In genomic region chr2:155404635-155405034, GRCm38 (mm10) we compare ENCODE assay signal across 21 mouse cellular contexts. TPM values are rescaled to one million over a fixed set of nuclear protein-coding genes. Genes with fewer than 3 reads are reported as not detected.
DNase-seq lines count a peak whose midpoint lies in the region; ATAC-seq and TF ChIP-seq lines count a peak whose summit lies in the region.
"Had no signal": no experiment of that assay in that cellular context is flagged by ENCODE, and none has a peak within 500 bp of the region (broad histone marks: within the 10 kb centered on the region; RNA-seq: fewer than 3 reads in every experiment).

No protein-coding gene starts in this region.

- no peak for TF ChIP-seq POLR2A in MEL (IDR thresholded peaks at IDR 0.05; ENCODE audit: control insufficient read depth in 1 of 2, insufficient read depth in 1 of 2, low read depth in 1 of 2, low read length in 2 of 2, poor library complexity in 1 of 2)

- no peak overlapping the region for H3K4me2 ChIP-seq in midbrain, embryonic 11.5 days
- H3K4me2 ChIP-seq in midbrain, embryonic 13.5 days (replicated peaks), result no peak overlapping the region
- H3K4me2 ChIP-seq: heart, embryonic 12.5 days; hindbrain, embryonic 13.5 days; limb, embryonic 12.5 days; liver, embryonic 12.5 days; lung, embryonic 14.5 days; neural tube, embryonic 13.5 days had no signal

- no peak overlapping the region for H3K9ac ChIP-seq in midbrain, embryonic 11.5 days (ENCODE audit: low read length)
- no peak overlapping the region for H3K9ac ChIP-seq in midbrain, embryonic 13.5 days (replicated peaks)
- no peak overlapping the region for H3K9ac ChIP-seq in MEL (ENCODE audit: control insufficient read depth, low read depth, low read length, poor library complexity, severe bottlenecking)
- H3K9ac ChIP-seq: forebrain, postnatal 0 days; heart, embryonic 12.5 days; hindbrain, embryonic 13.5 days; limb, embryonic 12.5 days; liver, embryonic 12.5 days; lung, embryonic 14.5 days; neural tube, embryonic 13.5 days had no signal

- 0 out of 4 replicates have a peak, but pooled peaks of 1 of the 2 experiments have one; percentile 32 for TF ChIP-seq EP300 in MEL (IDR thresholded peaks at IDR 0.05; ENCODE audit: low read depth in 1 of 2, low read length in 2 of 2)

- 97% methylated on average over 1 of the region's 1 CpGs for WGBS in midbrain, embryonic 11.5 days
- WGBS in midbrain, embryonic 13.5 days, result 97% methylated on average over 1 of the region's 1 CpGs
- WGBS in macrophage (ENCODE audit: missing documents), result 0% methylated on average over 1 of the region's 1 CpGs

- H3K4me1 ChIP-seq in midbrain, embryonic 11.5 days (ENCODE audit: control insufficient read depth, insufficient read depth, low read length), result no peaks in the 10 kb centered on the region
- no peaks in the 10 kb centered on the region for H3K4me1 ChIP-seq in midbrain, embryonic 13.5 days (replicated peaks)
- peaks cover 0 to 15% of the 10 kb centered on the region in 2 experiments; a peak in 3 of 4 replicates for H3K4me1 ChIP-seq in MEL (ENCODE audit: control insufficient read depth in 1 of 2, insufficient read depth in 2 of 2, low read length in 2 of 2)
- H3K4me1 ChIP-seq: forebrain, embryonic 10.5 days; heart, embryonic 12.5 days; hindbrain, embryonic 13.5 days; limb, embryonic 12.5 days; liver, embryonic 12.5 days; midbrain, embryonic 10.5 days; neural tube, embryonic 13.5 days had no signal

- no peak overlapping the region for H3K27ac ChIP-seq in midbrain, embryonic 11.5 days (ENCODE audit: low read depth, low read length)
- no peak overlapping the region for H3K27ac ChIP-seq in midbrain, embryonic 13.5 days
- H3K27ac ChIP-seq in MEL (ENCODE audit: control insufficient read depth, low read depth, low read length) (no peak overlapping the region; the same call in 1 of the 2 replicates), macrophage (peak overlapping the region; percentile 99)
- H3K27ac ChIP-seq: forebrain, embryonic 10.5 days; hindbrain, embryonic 13.5 days; limb, embryonic 12.5 days; liver, embryonic 12.5 days; midbrain, embryonic 10.5 days; neural tube, embryonic 13.5 days had no signal

- H3K79me2 ChIP-seq in MEL (ENCODE audit: control insufficient read depth, insufficient read depth, low read length, poor library complexity) (no peaks in the 10 kb centered on the region), macrophage (ENCODE audit: inconsistent target) (peaks cover 10% of the 10 kb centered on the region; the same call in 1 of the 2 replicates)

- no peak for TF ChIP-seq CTCF in MEL (IDR thresholded peaks at IDR 0.05 in 2 of 3, conservative IDR thresholded peaks at IDR 0.05 in 1 of 3; ENCODE audit: control insufficient read depth in 1 of 3, insufficient read depth in 1 of 3, low read depth in 2 of 3, low read length in 3 of 3, poor library complexity in 1 of 3, severe bottlenecking in 1 of 3)

- peaks cover 19% of the 10 kb centered on the region for H3K36me3 ChIP-seq in midbrain, embryonic 11.5 days (ENCODE audit: control insufficient read depth, insufficient read depth, low read length)
- H3K36me3 ChIP-seq in midbrain, embryonic 13.5 days, result peaks cover 58% of the 10 kb centered on the region
- H3K36me3 ChIP-seq in MEL (ENCODE audit: control insufficient read depth in 1 of 2, insufficient read depth in 2 of 2, low read length in 2 of 2) (peaks cover 2 to 8% of the 10 kb centered on the region in 2 experiments), macrophage (ENCODE audit: inconsistent target) (peaks cover 24% of the 10 kb centered on the region)

- no peak for TF ChIP-seq RAD21 in MEL (IDR thresholded peaks at IDR 0.05; ENCODE audit: low read depth, low read length)

- no peak overlapping the region for H3K4me3 ChIP-seq in midbrain, embryonic 11.5 days (ENCODE audit: low read depth, low read length)
- no peak overlapping the region for H3K4me3 ChIP-seq in midbrain, embryonic 13.5 days (replicated peaks)
- H3K4me3 ChIP-seq in MEL (ENCODE audit: control insufficient read depth in 1 of 2, insufficient read depth in 1 of 2, low read depth in 2 of 2, low read length in 2 of 2), result no peak overlapping the region
- H3K4me3 ChIP-seq in macrophage (ENCODE audit: inconsistent target), result no peak overlapping the region
- H3K4me3 ChIP-seq: forebrain, embryonic 10.5 days; heart, embryonic 12.5 days; hindbrain, embryonic 13.5 days; limb, embryonic 12.5 days; liver, embryonic 12.5 days; midbrain, embryonic 10.5 days; neural tube, embryonic 13.5 days had no signal

- H3K9me3 ChIP-seq in midbrain, embryonic 11.5 days (ENCODE audit: control insufficient read depth, low read length), result no peaks in the 10 kb centered on the region
- no peaks in the 10 kb centered on the region for H3K9me3 ChIP-seq in midbrain, embryonic 13.5 days
- H3K9me3 ChIP-seq in MEL (replicated peaks; ENCODE audit: insufficient read depth, low read length), result no peaks in the 10 kb centered on the region
- H3K9me3 ChIP-seq: forebrain, embryonic 10.5 days; heart, embryonic 12.5 days; hindbrain, embryonic 13.5 days; limb, embryonic 12.5 days; liver, embryonic 12.5 days; midbrain, embryonic 10.5 days; neural tube, embryonic 13.5 days had no signal

- no peak for ATAC-seq in midbrain, embryonic 11.5 days (ENCODE audit: low FRiP score)
- ATAC-seq in midbrain, embryonic 13.5 days, result no peak
- ATAC-seq: forebrain, postnatal 0 days; inflammation-experienced regulatory T-cells, adult 6 months; liver, embryonic 12.5 days had no signal

- DNase-seq in midbrain, embryonic 11.5 days (ENCODE audit: low spot score, missing footprints), result peak; percentile 53
- peak; percentile 56 for DNase-seq in MEL (ENCODE audit: low read depth, low spot score)
- no peak for DNase-seq in testis, postnatal 10 days (ENCODE audit: low spot score)
- no peak for DNase-seq in kidney, postnatal 4 days
- no peak for DNase-seq in right cerebral cortex, postnatal 10 days (ENCODE audit: low spot score in 2 of 2)
- DNase-seq: cerebellum, adult 11 months; cerebellum, postnatal 14 days; forebrain, postnatal 0 days; gastrocnemius, postnatal 36 days; lung, embryonic 14.5 days; thymus, postnatal 14 days had no signal

- H3K27me3 ChIP-seq in midbrain, embryonic 11.5 days (ENCODE audit: control insufficient read depth, insufficient read depth, low read length), result no peaks in the 10 kb centered on the region
- no peaks in the 10 kb centered on the region for H3K27me3 ChIP-seq in midbrain, embryonic 13.5 days
- no peaks in the 10 kb centered on the region for H3K27me3 ChIP-seq in MEL (ENCODE audit: control insufficient read depth in 1 of 2, insufficient read depth in 2 of 2, low read length in 2 of 2)
- H3K27me3 ChIP-seq: heart, embryonic 12.5 days; hindbrain, embryonic 13.5 days; limb, embryonic 12.5 days; liver, embryonic 12.5 days; neural tube, embryonic 13.5 days had no signal

TF ChIP-seq in MEL, 35 proteins besides CTCF, POLR2A, EP300 and RAD21:
- TF ChIP-seq MXI1 (IDR thresholded peaks at IDR 0.05; ENCODE audit: low read depth, low read length) (no peak), MYC (IDR thresholded peaks at IDR 0.05; ENCODE audit: low read depth, low read length) (0 out of 2 replicates have a peak, but pooled peaks have one; percentile 45), MAX (IDR thresholded peaks at IDR 0.05; ENCODE audit: low read length) (0 out of 2 replicates have a peak, but pooled peaks have one; percentile 51), NELFE (IDR thresholded peaks at IDR 0.05; ENCODE audit: low read depth, low read length) (no peak)

RNA-seq across cellular contexts. Expression of gene Trp53inp2, which starts 23.8 kb away (rescaled TPM):
- polyA plus RNA-seq in midbrain, embryonic 11.5 days (2014; fragmentation: Nextera tagmentation; extraction: Ambion mirVana), result 63.4 and 63.9 TPM in 2 replicates
- polyA plus RNA-seq in midbrain, embryonic 13.5 days (2015; fragmentation: Nextera tagmentation; extraction: Ambion mirVana), result 118 and 131 TPM in 2 replicates
- 1.7 and 2.7 TPM in 2 replicates for total RNA-seq in MEL (2012; rRNA removed)
- polyA plus RNA-seq in MEL (2012; ENCODE audit: insufficient read depth in 1 of 2, insufficient read length in 2 of 2, low read depth in 1 of 2, low replicate concordance in 2 of 2, missing spikeins in 1 of 2) (1 to 10 TPM in 1 of 2 experiments, not detected in 1; 7.0 TPM), macrophage (2018) (38.4 to 62.3 TPM (median 55.4 TPM) in 3 replicates)
- 100 to 1,000 TPM in 7 of 26 experiments, 10 to 100 TPM in 19; 10.3 to 180 (median 77.7) TPM for total RNA-seq in macrophage (2018; cell fraction: chromatin; rRNA removed)
- 10 to 100 TPM; 61.6 to 98.6 (median 85.7) TPM for total RNA-seq in macrophage (2018; cell fraction: cytosol; rRNA removed)
- total RNA-seq in macrophage (2018; cell fraction: nucleus; rRNA removed), result 100 to 1,000 TPM in 16 of 26 experiments, 10 to 100 TPM in 10; 22.6 to 176 (median 120) TPM

RNA-seq across cellular contexts. Expression of gene Pigu, which starts 47.4 kb away (rescaled TPM):
- polyA plus RNA-seq in midbrain, embryonic 11.5 days (2014; fragmentation: Nextera tagmentation; extraction: Ambion mirVana), result 52.8 and 63.6 TPM in 2 replicates
- 51.8 and 54.5 TPM in 2 replicates for polyA plus RNA-seq in midbrain, embryonic 13.5 days (2015; fragmentation: Nextera tagmentation; extraction: Ambion mirVana)
- total RNA-seq in MEL (2012; rRNA removed), result 27.7 and 30.1 TPM in 2 replicates
- polyA plus RNA-seq in MEL (2012; ENCODE audit: insufficient read depth in 1 of 2, insufficient read length in 2 of 2, low read depth in 1 of 2, low replicate concordance in 2 of 2, missing spikeins in 1 of 2) (10 to 100 TPM in 1 of 2 experiments, not detected in 1; 59.0 TPM), macrophage (2018) (26.4 to 67.1 TPM (median 39.7 TPM) in 3 replicates)
- total RNA-seq in macrophage (2018; cell fraction: chromatin; rRNA removed), result 10 to 100 TPM in 25 of 26 experiments, 1 to 10 TPM in 1; 8.2 to 57.5 (median 34.7) TPM
- 10 to 100 TPM; 19.7 to 41.8 (median 31.7) TPM for total RNA-seq in macrophage (2018; cell fraction: cytosol; rRNA removed)
- 10 to 100 TPM; 17.6 to 58.3 (median 32.9) TPM for total RNA-seq in macrophage (2018; cell fraction: nucleus; rRNA removed)

Comparison
In these comparisons a context has a peak if more than half of its experiments do, and no peak if none do; other contexts are left out.
1. DNase-seq: peak in midbrain, embryonic 11.5 days (single experiment) and MEL (single experiment); none in testis, postnatal 10 days (single experiment), kidney, postnatal 4 days (0 of 2) and right cerebral cortex, postnatal 10 days (0 of 2).